Mouse (Mus musculus): ENCODE results near the gene Hacd2. TPM values are rescaled to one million over a fixed set of nuclear protein-coding genes. Genes with fewer than 3 reads are reported as not detected.

The Hacd2 gene
- polyA plus RNA-seq, 2 experiments, result 52.8 to 62.2 TPM

GRCm38 (mm10) chr16:35040154-35040553, 17.9 kb downstream of the Hacd2 start:
- no peak overlapping the region for H3K4me3 ChIP-seq (replicated peaks; ENCODE audit: low read length)
- no peak overlapping the region for H3K27ac ChIP-seq (replicated peaks; ENCODE audit: low read depth, low read length)
- no peak for TF ChIP-seq POLR2A (IDR thresholded peaks at IDR 0.05; ENCODE audit: borderline replicate concordance, extremely low read depth, insufficient read depth, insufficient read length)
- DNase-seq (ENCODE audit: low spot score) (no peak), ATAC-seq (ENCODE audit: low FRiP score, low read depth) (no peak)
- no peaks in the 10 kb centered on the region for H3K27me3 ChIP-seq (ENCODE audit: control insufficient read depth, insufficient read depth, low read length)
- peaks cover 20% of the 10 kb centered on the region for H3K36me3 ChIP-seq (ENCODE audit: control insufficient read depth, insufficient read depth, low read length)
- H3K9me3 ChIP-seq (ENCODE audit: control insufficient read depth, low read length), result no peaks in the 10 kb centered on the region
- H3K9ac ChIP-seq (ENCODE audit: low read depth, low read length, severe bottlenecking), result no peak overlapping the region
- WGBS, result 58% methylated on average over 1 of the region's 1 CpGs
- no peaks in the 10 kb centered on the region for H3K4me1 ChIP-seq (ENCODE audit: control insufficient read depth, insufficient read depth, low read length)
- H3K4me2 ChIP-seq (replicated peaks; ENCODE audit: low read depth, low read length, severe bottlenecking), result no peak overlapping the region

- no peak overlapping the region for H3K4me2 ChIP-seq (replicated peaks; ENCODE audit: low read depth, low read length, severe bottlenecking)
- H3K4me3 ChIP-seq (replicated peaks; ENCODE audit: low read length), result no peak overlapping the region
- DNase-seq (ENCODE audit: low spot score), result no peak
- H3K9ac ChIP-seq (ENCODE audit: low read depth, low read length, severe bottlenecking), result no peak overlapping the region
- no peaks in the 10 kb centered on the region for H3K27me3 ChIP-seq (ENCODE audit: control insufficient read depth, insufficient read depth, low read length)
- 87% methylated on average over 7 of the region's 7 CpGs for WGBS
- no peaks in the 10 kb centered on the region for H3K4me1 ChIP-seq (ENCODE audit: control insufficient read depth, insufficient read depth, low read length)
- H3K27ac ChIP-seq (replicated peaks; ENCODE audit: low read depth, low read length), result no peak overlapping the region
- no peak for TF ChIP-seq POLR2A (IDR thresholded peaks at IDR 0.05; ENCODE audit: borderline replicate concordance, extremely low read depth, insufficient read depth, insufficient read length)
- ATAC-seq (ENCODE audit: low FRiP score, low read depth), result no peak
- H3K9me3 ChIP-seq (ENCODE audit: control insufficient read depth, low read length), result no peaks in the 10 kb centered on the region
- peaks cover 20% of the 10 kb centered on the region for H3K36me3 ChIP-seq (ENCODE audit: control insufficient read depth, insufficient read depth, low read length)
These were observed 18.8 kb downstream of the Hacd2 start for GRCm38 (mm10) chr16:35041001-35041400.

GRCm38 (mm10) chr16:35046081-35046775, 24.0 kb downstream of the Hacd2 start:
- no peaks in the 10 kb centered on the region for H3K27me3 ChIP-seq (ENCODE audit: control insufficient read depth, insufficient read depth, low read length)
- H3K4me3 ChIP-seq (replicated peaks; ENCODE audit: low read length), result no peak overlapping the region
- peaks cover 6% of the 10 kb centered on the region; the same call in 1 of the 2 replicates for H3K36me3 ChIP-seq (ENCODE audit: control insufficient read depth, insufficient read depth, low read length)
- DNase-seq (ENCODE audit: low spot score) (no peak), ATAC-seq (ENCODE audit: low FRiP score, low read depth) (no peak)
- no peaks in the 10 kb centered on the region for H3K9me3 ChIP-seq (ENCODE audit: control insufficient read depth, low read length)
- 75% methylated on average over 6 of the region's 6 CpGs for WGBS
- H3K27ac ChIP-seq (replicated peaks; ENCODE audit: low read depth, low read length), result no peak overlapping the region
- no peak overlapping the region for H3K4me2 ChIP-seq (replicated peaks; ENCODE audit: low read depth, low read length, severe bottlenecking)
- TF ChIP-seq POLR2A (IDR thresholded peaks at IDR 0.05; ENCODE audit: borderline replicate concordance, extremely low read depth, insufficient read depth, insufficient read length), result no peak
- H3K4me1 ChIP-seq (ENCODE audit: control insufficient read depth, insufficient read depth, low read length), result no peaks in the 10 kb centered on the region
- no peak overlapping the region for H3K9ac ChIP-seq (ENCODE audit: low read depth, low read length, severe bottlenecking)

- DNase-seq (ENCODE audit: low spot score) (no peak), ATAC-seq (ENCODE audit: low FRiP score, low read depth) (no peak)
- peaks cover 8% of the 10 kb centered on the region for H3K36me3 ChIP-seq (ENCODE audit: control insufficient read depth, insufficient read depth, low read length)
- no peaks in the 10 kb centered on the region for H3K27me3 ChIP-seq (ENCODE audit: control insufficient read depth, insufficient read depth, low read length)
- H3K9ac ChIP-seq (ENCODE audit: low read depth, low read length, severe bottlenecking), result no peak overlapping the region
- H3K9me3 ChIP-seq (ENCODE audit: control insufficient read depth, low read length), result no peaks in the 10 kb centered on the region
- WGBS, result 91% methylated on average over 6 of the region's 6 CpGs
- no peak overlapping the region for H3K27ac ChIP-seq (replicated peaks; ENCODE audit: low read depth, low read length)
- no peak overlapping the region for H3K4me2 ChIP-seq (replicated peaks; ENCODE audit: low read depth, low read length, severe bottlenecking)
- no peak for TF ChIP-seq POLR2A (IDR thresholded peaks at IDR 0.05; ENCODE audit: borderline replicate concordance, extremely low read depth, insufficient read depth, insufficient read length)
- no peak overlapping the region for H3K4me3 ChIP-seq (replicated peaks; ENCODE audit: low read length)
- H3K4me1 ChIP-seq (ENCODE audit: control insufficient read depth, insufficient read depth, low read length), result no peaks in the 10 kb centered on the region
These were observed 25.2 kb downstream of the Hacd2 start for GRCm38 (mm10) chr16:35047272-35047969.

- no peaks in the 10 kb centered on the region for H3K4me1 ChIP-seq (ENCODE audit: control insufficient read depth, insufficient read depth, low read length)
- H3K4me2 ChIP-seq (replicated peaks; ENCODE audit: low read depth, low read length, severe bottlenecking), result no peak overlapping the region
- H3K9ac ChIP-seq (ENCODE audit: low read depth, low read length, severe bottlenecking), result no peak overlapping the region
- H3K9me3 ChIP-seq (ENCODE audit: control insufficient read depth, low read length), result no peaks in the 10 kb centered on the region
- DNase-seq (ENCODE audit: low spot score) (no peak), ATAC-seq (ENCODE audit: low FRiP score, low read depth) (no peak)
- peaks cover 6% of the 10 kb centered on the region; the same call in 1 of the 2 replicates for H3K36me3 ChIP-seq (ENCODE audit: control insufficient read depth, insufficient read depth, low read length)
- no peak overlapping the region for H3K4me3 ChIP-seq (replicated peaks; ENCODE audit: low read length)
- no peaks in the 10 kb centered on the region for H3K27me3 ChIP-seq (ENCODE audit: control insufficient read depth, insufficient read depth, low read length)
- H3K27ac ChIP-seq (replicated peaks; ENCODE audit: low read depth, low read length), result no peak overlapping the region
- TF ChIP-seq POLR2A (IDR thresholded peaks at IDR 0.05; ENCODE audit: borderline replicate concordance, extremely low read depth, insufficient read depth, insufficient read length), result no peak
- WGBS, result 81% methylated on average over 5 of the region's 5 CpGs
These were observed 28.8 kb downstream of the Hacd2 start for GRCm38 (mm10) chr16:35051066-35051465.
